Mouse (Mus musculus): ENCODE results near the gene Stk4. TPM values are rescaled to one million over a fixed set of nuclear protein-coding genes. Genes with fewer than 3 reads are reported as not detected.

Gene Stk4
- polyA plus RNA-seq (2015; fragmentation: Nextera tagmentation; extraction: Ambion mirVana) = 6.5 and 7.3 TPM in 2 replicates

DNA sequence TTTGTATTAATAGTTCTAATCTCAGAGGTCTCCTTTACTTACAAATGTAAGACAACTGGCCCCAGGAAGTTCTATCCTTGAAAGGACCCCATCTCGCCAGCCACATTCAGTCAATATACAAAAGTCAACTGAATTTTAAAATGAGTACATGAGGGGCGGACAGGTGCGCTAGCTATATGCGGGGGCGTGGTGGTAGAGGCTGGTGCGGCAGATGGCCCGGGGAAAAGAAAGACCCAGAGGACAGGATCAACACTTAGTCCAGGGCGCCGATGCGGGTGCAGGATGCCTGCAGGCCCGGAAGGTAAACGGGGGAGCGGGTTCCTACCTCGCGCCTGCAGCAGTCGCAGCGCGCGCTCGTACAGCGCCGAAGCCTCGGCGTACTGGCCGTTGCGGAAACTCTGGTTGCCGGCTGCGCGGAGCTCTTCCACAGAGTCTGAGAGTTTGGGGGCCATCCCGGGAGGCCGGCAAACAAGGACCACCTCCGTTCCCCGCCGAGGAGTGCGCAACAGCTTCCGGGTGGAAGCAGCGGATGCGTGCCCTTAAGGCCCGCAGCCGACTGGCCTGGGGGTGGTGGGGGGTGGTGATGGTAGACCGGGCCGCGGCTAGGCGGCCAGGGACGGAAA, at the start of gene Stk4:
TSS of gene Stk4 (plus strand) at position 181 of the 623 bp plus-strand sequence.

GRCm38 (mm10) chr2:164025150-164025549, 45.0 kb upstream of the Stk4 start, which contains the start of gene Pabpc1l:
Pabpc1l (plus strand) TSS chr2:164025450.

GRCm38 (mm10) chr2:164070765-164071436, 779 bp downstream of the Stk4 start, which contains the start of gene Tomm34:
Tomm34 (minus strand) TSS chr2:164071169.

GRCm38 (mm10) chr2:164170902-164171301, 100.8 kb downstream of the Stk4 start, which contains the start of gene Kcns1:
Kcns1 (minus strand) TSS chr2:164171113.

GRCm38 (mm10) chr2:164182692-164183255, 112.7 kb downstream of the Stk4 start, which contains the start of gene Wfdc5:
Wfdc5 (minus strand) TSS chr2:164182742.

GRCm38 (mm10) chr2:164190576-164190975, 120.5 kb downstream of the Stk4 start, which contains the start of gene Wfdc12:
Wfdc12 (minus strand) TSS chr2:164190608.

GRCm38 (mm10) chr2:164199626-164200327, 129.7 kb downstream of the Stk4 start, which contains the start of gene Wfdc15a:
Wfdc15a (minus strand) TSS chr2:164200130.

Other genes starting within 250 kb of the Stk4 start
- gene Ccn5, start 249.5 kb upstream of the Stk4 start, polyA plus RNA-seq (2015; fragmentation: Nextera tagmentation; extraction: Ambion mirVana) = 0.82 and 1.2 TPM in 2 replicates
- gene Kcnk15, start 216.7 kb upstream of the Stk4 start, polyA plus RNA-seq (2015; fragmentation: Nextera tagmentation; extraction: Ambion mirVana) = not detected in 2 replicates
- gene Rims4, start 151.6 kb upstream of the Stk4 start, polyA plus RNA-seq (2015; fragmentation: Nextera tagmentation; extraction: Ambion mirVana) = 0.36 and 0.44 TPM in 2 replicates
- 113 and 174 TPM in 2 replicates for gene Ywhab, start 75.4 kb upstream of the Stk4 start, polyA plus RNA-seq (2015; fragmentation: Nextera tagmentation; extraction: Ambion mirVana)
- 2.9 and 3.8 TPM in 2 replicates for gene Pabpc1l, start 44.9 kb upstream of the Stk4 start, polyA plus RNA-seq (2015; fragmentation: Nextera tagmentation; extraction: Ambion mirVana)
- 22.0 and 24.2 TPM in 2 replicates for gene Tomm34, start 847 bp downstream of the Stk4 start, polyA plus RNA-seq (2015; fragmentation: Nextera tagmentation; extraction: Ambion mirVana)
- gene Kcns1, start 100.8 kb downstream of the Stk4 start, polyA plus RNA-seq (2015; fragmentation: Nextera tagmentation; extraction: Ambion mirVana) = 0.12 TPM in 1 of 2 replicates, not detected in the other
- gene Wfdc5, start 112.4 kb downstream of the Stk4 start, polyA plus RNA-seq (2015; fragmentation: Nextera tagmentation; extraction: Ambion mirVana) = 1.2 TPM in 1 of 2 replicates, not detected in the other
- gene Wfdc12, start 120.3 kb downstream of the Stk4 start, polyA plus RNA-seq (2015; fragmentation: Nextera tagmentation; extraction: Ambion mirVana) = 0.29 TPM in 1 of 2 replicates, not detected in the other
- gene Wfdc15a, start 129.8 kb downstream of the Stk4 start, polyA plus RNA-seq (2015; fragmentation: Nextera tagmentation; extraction: Ambion mirVana) = not detected in 2 replicates
- gene Wfdc15b, start 151.3 kb downstream of the Stk4 start, polyA plus RNA-seq (2015; fragmentation: Nextera tagmentation; extraction: Ambion mirVana) = not detected in 2 replicates
- gene Svs2, start 168.1 kb downstream of the Stk4 start, polyA plus RNA-seq (2015; fragmentation: Nextera tagmentation; extraction: Ambion mirVana) = not detected in 2 replicates
- gene Svs3b, start 186.3 kb downstream of the Stk4 start, polyA plus RNA-seq (2015; fragmentation: Nextera tagmentation; extraction: Ambion mirVana) = not detected in 2 replicates
- gene Svs4, start 208.1 kb downstream of the Stk4 start, polyA plus RNA-seq (2015; fragmentation: Nextera tagmentation; extraction: Ambion mirVana) = not detected in 2 replicates
- not detected in 2 replicates for gene Svs3a, start 218.9 kb downstream of the Stk4 start, polyA plus RNA-seq (2015; fragmentation: Nextera tagmentation; extraction: Ambion mirVana)
- gene Svs6, start 246.4 kb downstream of the Stk4 start, polyA plus RNA-seq (2015; fragmentation: Nextera tagmentation; extraction: Ambion mirVana) = not detected in 2 replicates